Mouse (Mus musculus): ENCODE measurements around the gene Rplp1.

DNA sequence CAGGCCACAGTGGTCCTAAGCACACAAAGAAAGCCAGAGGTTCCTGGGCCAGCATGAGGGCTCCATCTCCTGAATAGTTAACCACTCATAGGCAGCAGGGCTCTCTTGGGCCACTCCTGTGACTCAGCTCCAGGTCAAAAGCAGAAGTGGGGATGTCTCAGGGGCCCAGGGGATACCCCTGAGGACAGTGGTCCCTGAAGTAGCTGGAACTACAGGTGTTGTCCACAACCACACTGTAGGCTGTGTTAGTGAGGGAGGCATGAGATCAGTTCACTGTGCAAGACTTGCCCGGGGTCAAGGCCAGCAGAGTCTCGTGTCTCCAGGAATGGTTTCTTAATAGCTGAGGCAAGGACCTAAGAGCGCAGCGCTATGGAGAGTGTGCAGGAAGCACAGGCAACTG lies 12.8 kb downstream of the Rplp1 start:
- TF ChIP-seq POLR2A (IDR thresholded peaks at IDR 0.05; ENCODE audit: low read depth, low read length) = no peak
- no peak for TF ChIP-seq CTCF (IDR thresholded peaks at IDR 0.05; ENCODE audit: extremely low read depth, insufficient read length, insufficient replicate concordance, low read depth, low read length)
